Mouse (Mus musculus): ENCODE data around the gene Fga. TPM values are rescaled to one million over a fixed set of nuclear protein-coding genes. Genes with fewer than 3 reads are reported as not detected.

The Fga gene
- polyA plus RNA-seq, 1 experiment from 2014 or later: not detected

GRCm38 (mm10) chr3:83007557-83007956, 18.3 kb upstream of the Fga start, which contains the start of gene Fgg:
TSS of gene Fgg (plus strand) at chr3:83007724.
- peaks cover 4% of the 10 kb centered on the region for H3K4me1 ChIP-seq
- H3K36me3 ChIP-seq: no peaks in the 10 kb centered on the region
- no peak for DNase-seq (ENCODE audit: low spot score)
- H3K27me3 ChIP-seq (ENCODE audit: low read depth, poor library complexity, severe bottlenecking): no peaks in the 10 kb centered on the region
- H3K9me3 ChIP-seq (replicated peaks): no peaks in the 10 kb centered on the region
- H3K4me3 ChIP-seq: no peak within 1 kb of the TSS
- 45% methylated on average over 7 of the region's 7 CpGs for WGBS
- no peak within 1 kb of the TSS for H3K27ac ChIP-seq

GRCm38 (mm10) chr3:83010291-83010690, 15.6 kb upstream of the Fga start:
- WGBS: 85% methylated on average over 11 of the region's 11 CpGs
- Histone ChIP-seq H3K4me3 (no peak overlapping the region), H3K36me3 (no peaks in the 10 kb centered on the region), H3K27ac (no peak overlapping the region), H3K27me3 (ENCODE audit: low read depth, poor library complexity, severe bottlenecking) (no peaks in the 10 kb centered on the region), H3K4me1 (peaks cover 4% of the 10 kb centered on the region), H3K9me3 (replicated peaks) (no peaks in the 10 kb centered on the region)
- DNase-seq (ENCODE audit: low spot score): no peak

DNA sequence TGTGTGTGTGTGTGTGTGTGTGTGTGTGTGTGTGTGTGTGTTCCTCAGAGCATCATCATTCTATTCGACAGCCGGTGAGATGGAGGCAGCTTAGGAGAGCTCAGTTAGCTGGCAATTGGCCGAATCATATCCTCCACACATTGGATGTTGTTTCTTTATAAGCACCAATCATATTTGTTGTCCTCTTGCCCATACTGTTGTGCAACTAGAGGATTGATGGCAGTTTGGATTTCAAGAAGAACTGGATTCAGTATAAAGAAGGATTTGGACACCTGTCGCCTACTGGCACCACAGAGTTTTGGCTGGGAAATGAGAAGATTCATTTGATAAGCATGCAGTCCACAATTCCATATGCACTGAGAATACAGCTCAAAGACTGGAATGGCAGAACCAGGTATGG, 14.7 kb upstream of the Fga start:
- H3K4me1 ChIP-seq: peaks cover 4% of the 10 kb centered on the region
- no peaks in the 10 kb centered on the region for H3K36me3 ChIP-seq
- 89% methylated on average over 4 of the region's 4 CpGs for WGBS
- H3K27ac ChIP-seq: no peak overlapping the region
- H3K4me3 ChIP-seq: no peak overlapping the region
- no peaks in the 10 kb centered on the region for H3K9me3 ChIP-seq (replicated peaks)
- H3K27me3 ChIP-seq (ENCODE audit: low read depth, poor library complexity, severe bottlenecking): no peaks in the 10 kb centered on the region
- no peak for DNase-seq (ENCODE audit: low spot score)

GRCm38 (mm10) chr3:83011565-83011964, 14.3 kb upstream of the Fga start:
- Histone ChIP-seq H3K4me3 (no peak overlapping the region), H3K27ac (no peak overlapping the region), H3K9me3 (replicated peaks) (no peaks in the 10 kb centered on the region), H3K27me3 (ENCODE audit: low read depth, poor library complexity, severe bottlenecking) (no peaks in the 10 kb centered on the region), H3K36me3 (no peaks in the 10 kb centered on the region), H3K4me1 (peaks cover 4% of the 10 kb centered on the region)
- 86% methylated on average over 4 of the region's 4 CpGs for WGBS
- DNase-seq (ENCODE audit: low spot score): no peak

DNA sequence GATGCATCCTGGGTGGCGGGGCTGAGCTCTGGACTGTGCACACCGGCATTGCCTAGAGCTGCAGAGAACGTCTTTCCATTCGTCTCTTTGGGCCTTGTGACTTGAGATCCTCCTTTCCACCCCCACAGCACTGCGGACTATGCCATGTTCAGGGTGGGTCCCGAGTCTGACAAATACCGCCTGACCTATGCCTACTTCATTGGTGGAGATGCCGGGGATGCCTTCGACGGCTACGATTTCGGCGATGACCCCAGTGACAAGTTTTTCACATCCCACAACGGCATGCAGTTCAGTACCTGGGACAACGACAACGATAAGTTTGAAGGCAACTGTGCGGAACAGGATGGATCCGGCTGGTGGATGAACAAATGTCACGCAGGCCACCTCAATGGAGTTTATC, 13.2 kb upstream of the Fga start:
- Histone ChIP-seq H3K36me3 (no peaks in the 10 kb centered on the region), H3K4me3 (no peak overlapping the region), H3K4me1 (no peaks in the 10 kb centered on the region; the same call in 1 of the 2 replicates), H3K27me3 (ENCODE audit: low read depth, poor library complexity, severe bottlenecking) (no peaks in the 10 kb centered on the region), H3K9me3 (replicated peaks) (no peaks in the 10 kb centered on the region), H3K27ac (no peak overlapping the region)
- DNase-seq (ENCODE audit: low spot score): no peak
- WGBS: 94% methylated on average over 19 of the region's 19 CpGs

DNA sequence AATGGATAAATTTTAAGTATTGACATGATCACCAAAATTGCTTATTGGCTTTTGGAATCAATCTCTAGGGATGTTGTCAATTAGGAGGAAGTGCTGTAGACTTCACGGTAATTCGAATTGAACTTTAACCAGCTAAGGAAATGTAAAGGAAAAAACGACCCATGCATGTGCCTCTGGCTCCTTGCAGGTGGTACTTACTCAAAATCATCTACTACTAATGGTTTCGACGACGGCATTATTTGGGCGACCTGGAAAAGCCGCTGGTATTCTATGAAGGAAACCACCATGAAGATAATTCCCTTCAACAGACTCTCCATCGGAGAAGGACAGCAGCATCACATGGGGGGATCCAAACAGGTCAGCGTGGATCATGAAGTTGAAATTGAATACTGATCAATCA, 11.9 kb upstream of the Fga start:
- no peaks in the 10 kb centered on the region for H3K9me3 ChIP-seq (replicated peaks)
- WGBS: 92% methylated on average over 10 of the region's 10 CpGs
- H3K27ac ChIP-seq: no peak overlapping the region
- no peaks in the 10 kb centered on the region for H3K27me3 ChIP-seq (ENCODE audit: low read depth, poor library complexity, severe bottlenecking)
- H3K4me1 ChIP-seq: no peaks in the 10 kb centered on the region
- no peak for DNase-seq (ENCODE audit: low spot score)
- no peaks in the 10 kb centered on the region for H3K36me3 ChIP-seq
- no peak overlapping the region for H3K4me3 ChIP-seq

GRCm38 (mm10) chr3:83016236-83016635, 9.6 kb upstream of the Fga start:
- Histone ChIP-seq H3K4me3 (no peak overlapping the region), H3K27me3 (ENCODE audit: low read depth, poor library complexity, severe bottlenecking) (no peaks in the 10 kb centered on the region), H3K36me3 (no peaks in the 10 kb centered on the region), H3K27ac (no peak overlapping the region), H3K4me1 (no peaks in the 10 kb centered on the region), H3K9me3 (replicated peaks) (no peaks in the 10 kb centered on the region)
- WGBS: 91% methylated on average over 1 of the region's 1 CpGs
- no peak for DNase-seq (ENCODE audit: low spot score)

DNA sequence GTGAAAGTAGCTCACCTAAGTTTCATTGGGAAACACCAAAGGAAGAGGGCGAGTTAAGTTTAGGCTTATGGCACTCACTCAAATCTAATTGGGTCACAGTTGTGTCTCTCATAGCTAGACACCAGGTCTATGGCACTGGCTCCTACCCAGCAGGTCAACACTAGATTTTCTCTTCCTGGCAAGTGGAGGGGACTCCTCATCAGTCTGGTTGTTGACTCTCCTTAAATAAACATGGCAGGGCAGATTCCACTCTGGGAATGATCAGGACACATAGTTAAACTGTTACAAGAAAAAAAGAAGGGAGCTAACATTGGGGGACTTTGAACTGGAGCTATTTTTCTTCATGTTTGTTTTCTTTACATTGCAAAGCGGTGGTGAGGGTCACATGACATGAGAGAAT, 5.5 kb upstream of the Fga start:
- WGBS: 79% methylated on average over 2 of the region's 2 CpGs
- DNase-seq (ENCODE audit: low spot score): no peak
- no peaks in the 10 kb centered on the region for H3K9me3 ChIP-seq (replicated peaks)
- no peak overlapping the region for H3K4me3 ChIP-seq
- H3K27me3 ChIP-seq (ENCODE audit: low read depth, poor library complexity, severe bottlenecking): no peaks in the 10 kb centered on the region
- no peaks in the 10 kb centered on the region for H3K4me1 ChIP-seq
- no peak overlapping the region for H3K27ac ChIP-seq
- no peaks in the 10 kb centered on the region for H3K36me3 ChIP-seq

DNA sequence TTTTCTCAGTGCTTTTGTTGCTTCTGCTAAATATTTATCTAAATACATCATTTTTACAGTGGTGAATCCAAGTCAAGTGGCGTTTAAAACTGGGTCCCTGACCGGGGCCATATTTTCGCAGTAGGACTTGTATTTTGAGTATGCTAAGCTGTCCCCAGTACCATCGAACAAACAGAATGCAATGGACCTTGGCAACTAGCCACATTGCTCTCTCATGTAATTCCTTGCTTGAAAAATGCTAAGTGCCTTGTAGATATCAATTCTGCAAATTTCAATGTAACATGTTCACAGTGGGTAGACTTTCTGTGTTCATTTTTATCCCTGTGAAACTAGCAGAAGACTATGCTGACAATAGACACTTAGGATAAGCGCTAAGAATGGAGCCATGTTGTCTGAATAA, 4.7 kb upstream of the Fga start:
- no peak overlapping the region for H3K4me3 ChIP-seq
- WGBS: 93% methylated on average over 5 of the region's 5 CpGs
- DNase-seq (ENCODE audit: low spot score): no peak
- H3K27ac ChIP-seq: no peak overlapping the region
- H3K4me1 ChIP-seq: no peaks in the 10 kb centered on the region
- no peaks in the 10 kb centered on the region for H3K27me3 ChIP-seq (ENCODE audit: low read depth, poor library complexity, severe bottlenecking)
- H3K36me3 ChIP-seq: no peaks in the 10 kb centered on the region
- no peaks in the 10 kb centered on the region for H3K9me3 ChIP-seq (replicated peaks)

DNA sequence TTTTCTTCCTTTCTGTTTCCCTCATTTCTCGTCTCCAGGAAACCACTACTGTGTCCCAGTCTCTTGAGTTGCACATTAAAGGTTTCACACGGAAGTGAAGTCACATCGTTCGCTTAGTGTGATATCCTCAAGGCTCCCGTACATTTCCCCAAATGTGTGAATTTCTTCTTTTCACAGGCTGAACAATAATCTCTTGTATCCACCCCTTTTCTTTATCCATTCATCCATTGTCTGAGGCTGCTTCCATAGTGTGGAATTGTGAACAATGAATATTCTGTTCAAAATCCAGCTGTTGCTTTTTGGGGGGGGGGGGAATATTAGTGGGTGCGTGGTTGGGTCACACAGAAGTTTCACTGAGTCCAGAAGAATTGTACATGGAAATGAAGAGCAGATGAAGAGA, 840 bp upstream of the Fga start:
- H3K27ac ChIP-seq: no peak overlapping the region
- no peak for DNase-seq (ENCODE audit: low spot score)
- H3K36me3 ChIP-seq: no peaks in the 10 kb centered on the region
- no peak overlapping the region for H3K4me3 ChIP-seq
- H3K4me1 ChIP-seq: no peaks in the 10 kb centered on the region
- H3K27me3 ChIP-seq (ENCODE audit: low read depth, poor library complexity, severe bottlenecking): no peaks in the 10 kb centered on the region
- WGBS: 90% methylated on average over 6 of the region's 6 CpGs
- H3K9me3 ChIP-seq (replicated peaks): no peaks in the 10 kb centered on the region

- Histone ChIP-seq H3K27ac (no peak overlapping the region), H3K4me1 (0 out of 2 replicates have a peak, but pooled peaks cover under 1% of the 10 kb centered on the region), H3K36me3 (no peaks in the 10 kb centered on the region), H3K4me3 (no peak overlapping the region), H3K9me3 (replicated peaks) (no peaks in the 10 kb centered on the region), H3K27me3 (ENCODE audit: low read depth, poor library complexity, severe bottlenecking) (no peaks in the 10 kb centered on the region)
- DNase-seq (ENCODE audit: low spot score): no peak
- WGBS: 94% methylated on average over 9 of the region's 9 CpGs
These were observed 1.8 kb downstream of the Fga start for GRCm38 (mm10) chr3:83027546-83028251.

- H3K9me3 ChIP-seq (replicated peaks): no peaks in the 10 kb centered on the region
- WGBS: 88% methylated on average over 4 of the region's 4 CpGs
- H3K27me3 ChIP-seq (ENCODE audit: low read depth, poor library complexity, severe bottlenecking): no peaks in the 10 kb centered on the region
- H3K27ac ChIP-seq: no peak overlapping the region
- peaks cover 6% of the 10 kb centered on the region; the same call in 1 of the 2 replicates for H3K4me1 ChIP-seq
- H3K4me3 ChIP-seq: no peak overlapping the region
- DNase-seq (ENCODE audit: low spot score): no peak
- no peaks in the 10 kb centered on the region for H3K36me3 ChIP-seq
These were observed 4.5 kb downstream of the Fga start for GRCm38 (mm10) chr3:83030331-83030730.

- H3K4me1 ChIP-seq: peaks cover 6% of the 10 kb centered on the region; the same call in 1 of the 2 replicates
- no peaks in the 10 kb centered on the region for H3K36me3 ChIP-seq
- H3K27ac ChIP-seq: no peak overlapping the region
- H3K9me3 ChIP-seq (replicated peaks): no peaks in the 10 kb centered on the region
- no peak overlapping the region for H3K4me3 ChIP-seq
- 54% methylated on average over 13 of the region's 13 CpGs for WGBS
- H3K27me3 ChIP-seq (ENCODE audit: low read depth, poor library complexity, severe bottlenecking): no peaks in the 10 kb centered on the region
- DNase-seq (ENCODE audit: low spot score): no peak
These were observed 7.0 kb downstream of the Fga start for GRCm38 (mm10) chr3:83032746-83033308.
